Mouse (Mus musculus): ENCODE data around the gene Aamp. TPM values are rescaled to one million over a fixed set of nuclear protein-coding genes. Genes with fewer than 3 reads are reported as not detected.

Aamp gene
- total and polyA plus RNA-seq, 3 experiments, result 108 to 172 (median 163) TPM

DNA sequence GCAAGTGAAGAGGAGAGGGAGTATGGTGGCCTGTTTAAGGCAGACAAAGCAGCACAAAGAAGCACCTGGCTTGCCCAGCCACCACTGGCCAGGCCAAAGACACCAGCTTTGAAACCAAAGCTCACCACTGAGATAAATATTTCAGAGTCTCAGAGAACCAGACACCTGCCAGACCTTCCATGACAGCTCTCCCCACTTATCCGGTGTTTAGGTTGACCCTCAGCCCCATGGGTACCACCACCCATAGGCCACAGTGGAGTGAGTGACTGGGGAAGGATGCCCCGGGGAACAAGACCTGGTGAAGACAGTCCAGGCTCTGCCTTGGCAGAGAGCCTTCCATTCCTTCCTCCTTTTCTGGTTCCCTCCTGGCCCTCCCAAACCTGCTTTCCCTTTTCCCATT, 18.3 kb upstream of the Aamp start:
- Histone ChIP-seq H3K27ac (ENCODE audit: insufficient read depth, low read depth) (no peak overlapping the region), H3K79me2 (replicated peaks; ENCODE audit: control insufficient read depth, extremely low read depth, insufficient read depth, poor library complexity, severe bottlenecking) (peaks cover 30% of the 10 kb centered on the region), H3K27me3 (replicated peaks) (no peaks in the 10 kb centered on the region), H3K9me3 (replicated peaks; ENCODE audit: low read length) (peaks cover 2% of the 10 kb centered on the region), H3K9ac (ENCODE audit: insufficient read depth, low read depth) (peak overlapping the region; percentile 61; the same call in 1 of the 2 replicates), H3K4me2 (ENCODE audit: insufficient read depth, low read depth, poor library complexity, severe bottlenecking) (peak overlapping the region; percentile 70), H3K36me3 (replicated peaks in 1 of 2; ENCODE audit: control insufficient read depth in 1 of 2, insufficient read depth in 1 of 2, low read length in 1 of 2) (peaks cover 0 to 34% of the 10 kb centered on the region in 2 experiments), H3K4me1 (ENCODE audit: control insufficient read depth in 1 of 2, insufficient read depth in 2 of 2) (peaks cover 14 to 67% of the 10 kb centered on the region in 2 experiments), H3K4me3 (replicated peaks in 1 of 3; ENCODE audit: low read depth in 2 of 3, low read length in 2 of 3, poor library complexity in 1 of 3) (peak overlapping the region in 2 of 3 experiments; percentile 75 to 79)
- DNase-seq (ENCODE audit: extremely low read depth), result no peak
- in situ Hi-C loops (cut with MboI; ENCODE audit: low pct_ligation_motif_present, low pct_unique_long_range_greater_than_20kb, low sequenced_read_pairs) (no loop called here), dilution Hi-C loops (cut with MboI; ENCODE audit: extremely low pct_ligation_motif_present, extremely low pct_unique_long_range_greater_than_20kb, low sequenced_read_pairs) (no loop called here)
- no peak for TF ChIP-seq CTCF (conservative IDR thresholded peaks at IDR 0.05 in 1 of 2, IDR thresholded peaks at IDR 0.05 in 1 of 2; ENCODE audit: low read depth in 2 of 2, low read length in 2 of 2)
- TF ChIP-seq E2F4 (IDR thresholded peaks at IDR 0.05; ENCODE audit: insufficient replicate concordance, low read depth, low read length), result no peak
- no peak for TF ChIP-seq JUN (IDR thresholded peaks at IDR 0.05; ENCODE audit: insufficient read depth, low read depth, low read length)
- TF ChIP-seq RCOR1 (conservative IDR thresholded peaks at IDR 0.05; ENCODE audit: low read depth, low read length), result no peak
- no peak for TF ChIP-seq ETS1 (conservative IDR thresholded peaks at IDR 0.05; ENCODE audit: low read depth, low read length)
- TF ChIP-seq USF1 (IDR thresholded peaks at IDR 0.05; ENCODE audit: low read depth, low read length), result no peak
- TF ChIP-seq RAD21 (IDR thresholded peaks at IDR 0.05; ENCODE audit: low read depth, low read length), result no peak
- no peak for TF ChIP-seq JUND (conservative IDR thresholded peaks at IDR 0.05; ENCODE audit: low read depth, low read length)
- TF ChIP-seq SMC3 (IDR thresholded peaks at IDR 0.05; ENCODE audit: low read depth, low read length), result no peak
- TF ChIP-seq TBP (conservative IDR thresholded peaks at IDR 0.05; ENCODE audit: low read depth, low read length), result no peak
- no peak for TF ChIP-seq MEF2A (IDR thresholded peaks at IDR 0.05; ENCODE audit: borderline replicate concordance, low read depth, low read length)

DNA sequence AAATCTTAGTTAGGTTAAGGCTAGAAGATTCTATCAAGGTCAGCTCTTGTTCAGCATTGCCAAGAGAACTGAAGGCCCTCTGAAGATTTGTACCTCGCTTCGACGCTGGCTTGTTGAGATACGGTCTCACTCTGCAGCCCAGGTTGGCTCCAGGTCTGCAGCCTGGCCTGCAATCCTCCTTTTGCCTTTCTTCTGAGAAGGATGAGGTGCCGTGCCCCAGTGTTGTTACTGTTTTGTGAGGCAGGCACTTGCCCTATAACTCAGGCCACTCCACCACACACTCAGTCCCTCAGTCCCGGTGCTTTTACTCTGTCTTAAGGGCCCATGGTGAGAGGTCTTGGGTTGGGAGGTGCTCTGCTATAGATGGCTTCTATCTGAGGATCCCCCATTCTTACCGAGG, 17.7 kb upstream of the Aamp start:
- Histone ChIP-seq H3K4me1 (ENCODE audit: control insufficient read depth in 1 of 2, insufficient read depth in 2 of 2) (peaks cover 18 to 67% of the 10 kb centered on the region in 2 experiments), H3K79me2 (replicated peaks; ENCODE audit: control insufficient read depth, extremely low read depth, insufficient read depth, poor library complexity, severe bottlenecking) (peaks cover 36% of the 10 kb centered on the region), H3K27me3 (replicated peaks) (no peaks in the 10 kb centered on the region), H3K36me3 (replicated peaks in 1 of 2; ENCODE audit: control insufficient read depth in 1 of 2, insufficient read depth in 1 of 2, low read length in 1 of 2) (peaks cover 0 to 39% of the 10 kb centered on the region in 2 experiments), H3K27ac (ENCODE audit: insufficient read depth, low read depth) (no peak overlapping the region), H3K4me2 (ENCODE audit: insufficient read depth, low read depth, poor library complexity, severe bottlenecking) (peak overlapping the region; percentile 70; the same call in 1 of the 2 replicates), H3K9me3 (replicated peaks; ENCODE audit: low read length) (peaks cover 2% of the 10 kb centered on the region), H3K4me3 (replicated peaks in 1 of 3; ENCODE audit: low read depth in 2 of 3, low read length in 2 of 3, poor library complexity in 1 of 3) (peak overlapping the region in 1 of 3 experiments; percentile 5), H3K9ac (ENCODE audit: insufficient read depth, low read depth) (0 out of 2 replicates have a peak overlapping the region, but pooled peaks have one; percentile 61)
- TF ChIP-seq USF1 (IDR thresholded peaks at IDR 0.05; ENCODE audit: low read depth, low read length) (no peak), GABPA (IDR thresholded peaks at IDR 0.05; ENCODE audit: insufficient replicate concordance, low read depth, low read length) (no peak), RAD21 (IDR thresholded peaks at IDR 0.05; ENCODE audit: low read depth, low read length) (no peak), USF2 (conservative IDR thresholded peaks at IDR 0.05; ENCODE audit: low read depth, low read length) (no peak), POLR2AphosphoS2 (IDR thresholded peaks at IDR 0.05; ENCODE audit: low read depth, low read length) (no peak), SIN3A (IDR thresholded peaks at IDR 0.05; ENCODE audit: low read length) (no peak)
- dilution Hi-C loops (cut with MboI; ENCODE audit: extremely low pct_ligation_motif_present, extremely low pct_unique_long_range_greater_than_20kb, low sequenced_read_pairs), result no loop called here
- no peak for DNase-seq (ENCODE audit: extremely low read depth)
- in situ Hi-C loops (cut with MboI; ENCODE audit: low pct_ligation_motif_present, low pct_unique_long_range_greater_than_20kb, low sequenced_read_pairs), result no loop called here

All from CH12.LX (cell line).